Mouse (Mus musculus) embryonic facial prominence, embryonic 15.5 days (tissue): Measurements from ENCODE around the gene AA986860. TPM values are rescaled to one million over a fixed set of nuclear protein-coding genes. Genes with fewer than 3 reads are reported as not detected.
A peak's percentile ranks its signal among the peaks of the same experiment; 100 is the strongest.

Experiments used
- ATAC-seq: fragments of 200-750 bp; cut with Nextera tagmentation; 2 replicates; pipeline ENCODE4 v1.8.0; 2017; ENCODE audit warnings: low read depth, moderate TSS enrichment; ENCODE audit not compliant: insufficient number of reproducible peaks, low FRiP score, low TSS enrichment
- H3K27ac ChIP-seq: fragments of 300-500 bp; sonication (generic); replicated peaks from 2 replicates; pipeline ENCODE4 v1.5.1; 2015; ENCODE audit warnings: mild to moderate bottlenecking, inconsistent platforms
- H3K27me3 ChIP-seq: fragments of 300-500 bp; sonication (generic); 2 replicates; pipeline ENCODE4 v1.6.1; 2015; ENCODE audit warnings: inconsistent platforms
- H3K36me3 ChIP-seq: fragments of 300-500 bp; sonication (generic); 2 replicates; pipeline ENCODE4 v1.6.1; 2015; ENCODE audit warnings: mild to moderate bottlenecking, inconsistent platforms
- H3K4me1 ChIP-seq: fragments of 300-500 bp; sonication (generic); 2 replicates; pipeline ENCODE4 v1.6.1; 2015; ENCODE audit warnings: inconsistent platforms
- H3K4me2 ChIP-seq: fragments of 300-500 bp; sonication (generic); replicated peaks from 2 replicates; pipeline ENCODE4 v1.6.1; 2015; ENCODE audit warnings: mild to moderate bottlenecking, inconsistent platforms
- H3K4me3 ChIP-seq: fragments of 300-500 bp; sonication (generic); replicated peaks from 2 replicates; pipeline ENCODE4 v1.5.1; 2015; ENCODE audit warnings: mild to moderate bottlenecking, inconsistent platforms
- H3K9ac ChIP-seq: fragments of 300-500 bp; sonication (generic); 2 replicates; pipeline ENCODE4 v1.6.1; 2015; ENCODE audit warnings: inconsistent platforms
- H3K9me3 ChIP-seq: fragments of 300-500 bp; sonication (generic); replicated peaks from 2 replicates; pipeline ENCODE4 v1.6.1; 2016; ENCODE audit warnings: inconsistent platforms
- WGBS: fragments of 180-500 bp; shearing (Covaris S2); methylation state at CpG from one replicate; pipeline ENCODE4 v1.1.7; 2015; 5-methylcytosine and 5-hydroxymethylcytosine counted together
- polyA plus RNA-seq: library from polyadenylated mRNA; unstranded; fragments of >200 nt; fragmentation: Nextera tagmentation; extraction: Ambion mirVana; gene quantifications from 2 replicates; pipeline ENCODE4 v1.2.1, GENCODE M21; 2015

The AA986860 gene
- 12.7 and 14.3 TPM in 2 replicates for polyA plus RNA-seq

DNA sequence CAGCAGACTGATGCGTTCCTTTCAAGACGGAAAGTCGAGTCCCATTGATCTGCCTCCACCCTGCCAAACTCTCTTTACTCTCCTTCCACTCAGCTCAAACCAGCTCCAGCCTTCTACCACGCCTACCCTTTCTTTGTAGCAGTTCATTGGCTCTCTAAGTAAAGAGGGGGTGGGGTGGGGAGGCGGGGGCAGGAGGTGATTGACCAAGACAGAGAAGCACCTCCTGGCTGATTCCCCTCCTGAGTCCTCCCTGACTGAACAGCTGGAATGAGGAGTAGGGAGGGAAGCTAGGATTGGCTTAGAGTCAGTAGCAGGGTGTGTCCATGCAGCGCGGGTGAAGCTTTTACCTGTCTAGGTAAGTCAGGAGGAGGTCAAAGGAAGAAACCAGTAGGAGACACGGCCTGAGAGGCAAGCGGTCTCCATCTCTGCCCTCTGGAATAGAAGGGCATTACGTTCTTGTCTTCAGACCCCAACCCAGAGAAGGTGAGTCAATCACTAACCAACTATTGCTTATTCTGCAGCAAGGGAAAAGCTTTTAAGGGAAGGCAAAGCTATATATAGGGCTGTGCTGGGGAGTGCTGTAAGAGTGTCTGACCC, at the start of gene AA986860:
TSS of gene AA986860 (plus strand) at position 236 of the 597 bp plus-strand sequence.
- peaks cover 3% of the 10 kb centered on the region; the same call in 1 of the 2 replicates for H3K4me1 ChIP-seq
- H3K9ac ChIP-seq = no peak within 1 kb of the TSS
- H3K27ac ChIP-seq = peak within 1 kb of the TSS; percentile 17
- H3K36me3 ChIP-seq = no peaks in the 10 kb centered on the region
- H3K4me2 ChIP-seq = peak within 1 kb of the TSS; percentile 28
- H3K27me3 ChIP-seq = no peaks in the 10 kb centered on the region
- H3K4me3 ChIP-seq = peak within 1 kb of the TSS; percentile 19
- ATAC-seq = peak; percentile 74
- 8% methylated on average over 10 of the region's 10 CpGs for WGBS
- no peaks in the 10 kb centered on the region for H3K9me3 ChIP-seq

GRCm38 (mm10) chr1:130683905-130684304, 47.9 kb upstream of the AA986860 start:
- 49% methylated on average over 1 of the region's 1 CpGs for WGBS
- Histone ChIP-seq H3K36me3 (no peaks in the 10 kb centered on the region), H3K27ac (no peak overlapping the region), H3K4me1 (no peaks in the 10 kb centered on the region), H3K27me3 (no peaks in the 10 kb centered on the region), H3K4me3 (no peak overlapping the region), H3K9me3 (no peaks in the 10 kb centered on the region), H3K9ac (no peak overlapping the region), H3K4me2 (no peak overlapping the region)
- no peak for ATAC-seq

DNA sequence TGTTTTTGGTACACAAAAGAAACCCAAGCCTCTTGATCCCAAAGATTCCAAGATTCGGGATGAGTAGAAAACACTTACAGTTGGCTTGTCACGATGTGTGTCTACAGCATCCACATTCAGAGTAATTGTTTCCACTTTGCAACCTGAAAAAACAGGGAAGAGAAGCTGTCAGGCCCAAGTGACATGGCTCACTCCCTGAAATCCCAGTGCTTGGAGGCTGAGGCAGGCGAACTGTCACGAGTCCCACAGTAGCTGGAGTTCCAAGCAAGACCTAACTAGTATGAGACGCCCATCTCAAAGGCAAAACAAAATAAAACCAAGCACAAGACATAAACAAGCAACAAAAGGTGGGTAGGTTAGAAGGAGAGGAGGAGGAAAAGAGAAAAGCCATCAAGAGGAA, 33.2 kb upstream of the AA986860 start:
- H3K4me1 ChIP-seq = no peaks in the 10 kb centered on the region

DNA sequence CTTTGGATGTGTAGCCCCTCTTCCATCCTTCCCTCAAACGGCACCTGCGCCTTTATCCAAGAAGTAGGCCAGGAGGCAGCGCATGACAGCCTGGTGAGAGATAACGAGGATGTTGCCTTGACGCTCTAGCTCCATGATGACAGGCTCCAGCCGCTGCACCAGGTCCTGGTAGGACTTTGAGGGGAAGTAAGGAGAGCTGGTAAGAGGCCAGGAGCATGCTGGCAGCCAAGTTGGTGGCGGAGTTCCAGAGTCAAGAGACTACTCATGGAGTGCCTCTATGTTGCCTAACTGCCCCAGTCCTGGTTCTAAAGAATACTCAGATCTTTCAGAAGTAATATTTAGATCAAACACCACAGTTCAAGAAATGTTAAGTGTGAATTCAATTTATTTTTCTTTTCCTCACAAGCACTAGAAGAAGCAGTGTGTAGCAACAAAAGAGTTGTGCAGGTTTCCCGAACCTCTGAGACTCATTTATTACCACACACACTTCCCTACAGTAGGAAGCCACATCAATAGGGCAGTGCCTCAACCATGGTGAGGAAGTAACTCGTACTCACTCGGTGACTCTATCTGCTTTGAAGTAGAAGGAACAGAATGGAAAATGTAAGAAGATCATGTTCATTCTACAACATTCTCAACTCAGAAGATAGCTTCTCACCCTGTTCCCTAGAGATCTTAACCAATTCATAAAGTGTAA, 31.7 kb upstream of the AA986860 start:
- Histone ChIP-seq H3K4me1 (no peaks in the 10 kb centered on the region), H3K27ac (no peak overlapping the region), H3K4me2 (no peak overlapping the region), H3K9ac (no peak overlapping the region), H3K36me3 (peaks cover 51% of the 10 kb centered on the region), H3K4me3 (no peak overlapping the region), H3K27me3 (no peaks in the 10 kb centered on the region), H3K9me3 (no peaks in the 10 kb centered on the region)
- ATAC-seq = no peak
- 92% methylated on average over 10 of the region's 10 CpGs for WGBS

More for the DNA sequence above, 33.2 kb upstream of the AA986860 start:
- Histone ChIP-seq H3K4me3 (no peak overlapping the region), H3K27me3 (no peaks in the 10 kb centered on the region), H3K27ac (no peak overlapping the region), H3K9ac (no peak overlapping the region), H3K36me3 (peaks cover 51% of the 10 kb centered on the region), H3K9me3 (no peaks in the 10 kb centered on the region), H3K4me2 (no peak overlapping the region)
- WGBS = 92% methylated on average over 5 of the region's 5 CpGs
- ATAC-seq = no peak

- Histone ChIP-seq H3K27me3 (no peaks in the 10 kb centered on the region), H3K9ac (no peak overlapping the region), H3K9me3 (no peaks in the 10 kb centered on the region), H3K27ac (no peak overlapping the region), H3K36me3 (peaks cover 63% of the 10 kb centered on the region), H3K4me2 (no peak overlapping the region), H3K4me3 (no peak overlapping the region), H3K4me1 (no peaks in the 10 kb centered on the region)
- WGBS = 93% methylated on average over 11 of the region's 11 CpGs
- ATAC-seq = no peak
Observed at GRCm38 (mm10) chr1:130701976-130702375, 29.8 kb upstream of the AA986860 start.

GRCm38 (mm10) chr1:130703613-130704012, 28.2 kb upstream of the AA986860 start:
- ATAC-seq = no peak
- H3K4me3 ChIP-seq = no peak overlapping the region
- H3K9me3 ChIP-seq = no peaks in the 10 kb centered on the region
- H3K4me2 ChIP-seq = no peak overlapping the region
- H3K9ac ChIP-seq = no peak overlapping the region
- H3K4me1 ChIP-seq = no peaks in the 10 kb centered on the region
- no peak overlapping the region for H3K27ac ChIP-seq
- 73% methylated on average over 2 of the region's 2 CpGs for WGBS
- no peaks in the 10 kb centered on the region for H3K27me3 ChIP-seq
- peaks cover 60% of the 10 kb centered on the region for H3K36me3 ChIP-seq

DNA sequence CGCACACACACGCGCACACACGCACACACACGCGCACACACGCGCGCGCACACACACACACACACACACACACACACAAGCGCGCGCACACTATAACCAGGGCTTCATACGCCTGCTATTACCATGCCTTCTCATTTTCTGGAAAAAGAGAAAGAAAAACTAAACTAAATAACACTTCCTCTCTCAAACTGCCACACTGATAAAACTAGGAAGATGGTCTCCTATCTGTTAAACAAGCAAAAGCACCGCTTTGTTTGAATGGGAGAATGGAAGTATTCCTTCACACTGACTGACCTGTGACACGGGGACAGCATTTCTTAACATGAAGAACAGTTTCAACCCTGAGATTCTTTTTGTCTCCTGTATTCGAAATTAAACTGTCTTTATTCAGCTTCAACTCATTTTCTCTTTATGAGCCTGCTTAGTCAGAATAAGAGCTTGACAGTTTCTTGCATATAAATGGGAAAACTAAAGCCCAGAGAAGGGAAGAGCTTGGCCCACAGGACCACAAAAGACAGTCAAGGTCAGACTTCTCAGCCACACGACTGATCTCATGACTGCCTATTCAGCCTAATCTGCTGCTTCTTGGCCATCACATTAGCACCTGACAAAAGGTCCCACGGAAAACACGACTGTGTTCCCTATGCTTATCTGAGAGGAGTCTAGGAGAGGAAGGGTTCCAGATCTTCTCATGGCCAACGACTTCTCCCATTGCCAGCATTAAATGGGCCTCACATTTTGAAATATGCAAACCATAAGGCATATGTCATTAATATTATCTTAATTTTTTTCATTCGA, 21.3 kb upstream of the AA986860 start:
- WGBS = 91% methylated on average over 22 of the region's 22 CpGs
- H3K4me1 ChIP-seq = 0 out of 2 replicates have a peak, but pooled peaks cover 8% of the 10 kb centered on the region
- no peak for ATAC-seq
- no peak overlapping the region for H3K4me3 ChIP-seq
- H3K9ac ChIP-seq = no peak overlapping the region
- no peaks in the 10 kb centered on the region for H3K27me3 ChIP-seq
- no peak overlapping the region for H3K27ac ChIP-seq
- no peaks in the 10 kb centered on the region for H3K9me3 ChIP-seq
- peaks cover 22% of the 10 kb centered on the region; the same call in 1 of the 2 replicates for H3K36me3 ChIP-seq
- H3K4me2 ChIP-seq = no peak overlapping the region

GRCm38 (mm10) chr1:130714046-130714445, 17.7 kb upstream of the AA986860 start:
- Histone ChIP-seq H3K27me3 (no peaks in the 10 kb centered on the region), H3K4me3 (no peak overlapping the region), H3K9me3 (no peaks in the 10 kb centered on the region), H3K9ac (no peak overlapping the region), H3K36me3 (peaks cover 1% of the 10 kb centered on the region; the same call in 1 of the 2 replicates), H3K4me1 (peaks cover 16% of the 10 kb centered on the region), H3K4me2 (no peak overlapping the region), H3K27ac (no peak overlapping the region)
- 80% methylated on average over 4 of the region's 4 CpGs for WGBS
- no peak for ATAC-seq

DNA sequence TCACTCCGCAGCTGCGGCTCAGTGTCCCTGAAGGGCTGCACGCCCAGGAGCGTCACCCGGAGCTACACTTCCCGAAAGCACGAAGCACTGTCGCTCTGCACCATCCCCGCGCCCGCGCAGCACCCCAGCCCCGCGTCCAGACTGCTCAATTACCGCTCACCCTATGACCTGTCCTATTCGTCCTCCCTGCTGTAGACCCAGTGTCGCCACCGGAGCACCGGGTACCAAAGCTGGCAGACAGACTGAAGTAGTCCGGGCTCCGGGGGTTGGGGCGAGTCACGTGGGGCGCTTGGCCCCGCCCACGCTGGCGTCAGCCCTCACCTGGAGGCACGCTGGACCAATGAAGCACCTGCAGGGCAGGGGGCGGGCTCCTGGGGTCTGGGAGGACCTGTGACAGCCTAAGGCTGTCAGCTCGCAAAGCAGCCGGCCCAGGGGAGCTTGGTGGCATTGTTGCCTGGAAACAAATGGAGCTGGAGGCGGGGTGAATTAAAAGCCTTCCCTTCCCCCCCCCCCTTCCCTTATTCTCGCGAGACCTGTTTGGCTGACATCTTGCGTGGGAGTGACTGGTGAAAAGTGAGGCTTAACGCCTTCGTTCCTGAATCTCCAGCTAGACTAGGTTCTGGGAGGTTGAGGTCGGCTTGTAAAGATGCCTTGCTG, 16.1 kb upstream of the AA986860 start, which contains the start of gene Gm29427:
TSS of gene Gm29427 (minus strand) at position 239 of the 657 bp plus-strand sequence.
- peak; percentile 92 for ATAC-seq
- Histone ChIP-seq H3K36me3 (peaks cover 6% of the 10 kb centered on the region), H3K9me3 (no peaks in the 10 kb centered on the region), H3K27ac (peak within 1 kb of the TSS; percentile 82), H3K4me2 (peak within 1 kb of the TSS; percentile 92), H3K27me3 (no peaks in the 10 kb centered on the region), H3K9ac (peak within 1 kb of the TSS; percentile 64), H3K4me3 (peak within 1 kb of the TSS; percentile 96), H3K4me1 (peaks cover 19% of the 10 kb centered on the region)
- under 1% methylated on average over 38 of the region's 38 CpGs for WGBS

GRCm38 (mm10) chr1:130716218-130716512, 15.6 kb upstream of the AA986860 start:
- Histone ChIP-seq H3K4me3 (peak overlapping the region; percentile 96), H3K27me3 (no peaks in the 10 kb centered on the region), H3K36me3 (peaks cover 6% of the 10 kb centered on the region), H3K27ac (peak overlapping the region; percentile 82), H3K4me2 (peak overlapping the region; percentile 92), H3K9ac (peak overlapping the region; percentile 64), H3K4me1 (peaks cover 19% of the 10 kb centered on the region), H3K9me3 (no peaks in the 10 kb centered on the region)
- 0% methylated on average over 3 of the region's 3 CpGs for WGBS
- no peak for ATAC-seq
